Mouse (Mus musculus): Measurements from ENCODE around the gene Hsd17b7. TPM values are rescaled to one million over a fixed set of nuclear protein-coding genes. Genes with fewer than 3 reads are reported as not detected.

The Hsd17b7 gene
- polyA plus RNA-seq, 1 experiment from 2014 or later: 33.3 TPM

GRCm38 (mm10) chr1:169948280-169948679 is 20.8 kb downstream of the Hsd17b7 start:
- WGBS: 71% methylated on average over 7 of the region's 7 CpGs
- Histone ChIP-seq H3K36me3 (ENCODE audit: control insufficient read depth, insufficient read depth, low read length) (peaks cover 13% of the 10 kb centered on the region), H3K9ac (ENCODE audit: low read depth, low read length) (no peak overlapping the region), H3K27me3 (replicated peaks; ENCODE audit: control insufficient read depth, insufficient read depth, low read length) (no peaks in the 10 kb centered on the region), H3K27ac (ENCODE audit: low read depth, low read length) (no peak overlapping the region), H3K4me1 (ENCODE audit: control insufficient read depth, insufficient read depth, low read depth, low read length) (no peaks in the 10 kb centered on the region), H3K4me3 (ENCODE audit: low read length) (no peak overlapping the region), H3K4me2 (ENCODE audit: low read length) (no peak overlapping the region), H3K9me3 (ENCODE audit: control insufficient read depth, low read length) (peaks cover 5% of the 10 kb centered on the region)
- no peak for ATAC-seq

GRCm38 (mm10) chr1:169947654-169948053 is 21.4 kb downstream of the Hsd17b7 start:
- peaks cover 9% of the 10 kb centered on the region for H3K36me3 ChIP-seq (ENCODE audit: control insufficient read depth, insufficient read depth, low read length)
- no peak overlapping the region for H3K27ac ChIP-seq (ENCODE audit: low read depth, low read length)
- H3K4me3 ChIP-seq (ENCODE audit: low read length): no peak overlapping the region
- no peak overlapping the region for H3K9ac ChIP-seq (ENCODE audit: low read depth, low read length)
- H3K4me2 ChIP-seq (ENCODE audit: low read length): no peak overlapping the region
- ATAC-seq: no peak
- H3K4me1 ChIP-seq (ENCODE audit: control insufficient read depth, insufficient read depth, low read depth, low read length): no peaks in the 10 kb centered on the region
- no peaks in the 10 kb centered on the region for H3K27me3 ChIP-seq (replicated peaks; ENCODE audit: control insufficient read depth, insufficient read depth, low read length)
- H3K9me3 ChIP-seq (ENCODE audit: control insufficient read depth, low read length): peaks cover 5% of the 10 kb centered on the region
- 86% methylated on average over 6 of the region's 6 CpGs for WGBS

GRCm38 (mm10) chr1:169946004-169946403 is 23.0 kb downstream of the Hsd17b7 start:
- 71% methylated on average over 3 of the region's 3 CpGs for WGBS
- H3K4me1 ChIP-seq (ENCODE audit: control insufficient read depth, insufficient read depth, low read depth, low read length): no peaks in the 10 kb centered on the region
- no peak for ATAC-seq
- H3K27me3 ChIP-seq (replicated peaks; ENCODE audit: control insufficient read depth, insufficient read depth, low read length): no peaks in the 10 kb centered on the region
- H3K36me3 ChIP-seq (ENCODE audit: control insufficient read depth, insufficient read depth, low read length): 0 out of 2 replicates have a peak, but pooled peaks cover 3% of the 10 kb centered on the region
- H3K4me3 ChIP-seq (ENCODE audit: low read length): no peak overlapping the region
- no peak overlapping the region for H3K9ac ChIP-seq (ENCODE audit: low read depth, low read length)
- peaks cover 5% of the 10 kb centered on the region for H3K9me3 ChIP-seq (ENCODE audit: control insufficient read depth, low read length)
- no peak overlapping the region for H3K27ac ChIP-seq (ENCODE audit: low read depth, low read length)
- H3K4me2 ChIP-seq (ENCODE audit: low read length): no peak overlapping the region

GRCm38 (mm10) chr1:169939345-169939744 is 29.7 kb downstream of the Hsd17b7 start:
- Histone ChIP-seq H3K4me2 (ENCODE audit: low read length) (no peak overlapping the region), H3K9ac (ENCODE audit: low read depth, low read length) (no peak overlapping the region), H3K27ac (ENCODE audit: low read depth, low read length) (no peak overlapping the region), H3K4me3 (ENCODE audit: low read length) (no peak overlapping the region), H3K36me3 (ENCODE audit: control insufficient read depth, insufficient read depth, low read length) (no peaks in the 10 kb centered on the region), H3K9me3 (ENCODE audit: control insufficient read depth, low read length) (no peaks in the 10 kb centered on the region), H3K4me1 (ENCODE audit: control insufficient read depth, insufficient read depth, low read depth, low read length) (peaks cover 4% of the 10 kb centered on the region), H3K27me3 (replicated peaks; ENCODE audit: control insufficient read depth, insufficient read depth, low read length) (no peaks in the 10 kb centered on the region)
- no peak for ATAC-seq
- WGBS: 8% methylated on average over 2 of the region's 2 CpGs

GRCm38 (mm10) chr1:169934005-169934725 is 34.9 kb downstream of the Hsd17b7 start:
- H3K4me3 ChIP-seq (ENCODE audit: low read length): peak overlapping the region; percentile 33
- H3K27ac ChIP-seq (ENCODE audit: low read depth, low read length): peak overlapping the region; percentile 69
- peaks cover 9% of the 10 kb centered on the region for H3K4me1 ChIP-seq (ENCODE audit: control insufficient read depth, insufficient read depth, low read depth, low read length)
- peak overlapping the region; percentile 50 for H3K9ac ChIP-seq (ENCODE audit: low read depth, low read length)
- ATAC-seq: peak; percentile 88
- no peaks in the 10 kb centered on the region for H3K9me3 ChIP-seq (ENCODE audit: control insufficient read depth, low read length)
- no peaks in the 10 kb centered on the region for H3K27me3 ChIP-seq (replicated peaks; ENCODE audit: control insufficient read depth, insufficient read depth, low read length)
- peak overlapping the region; percentile 55 for H3K4me2 ChIP-seq (ENCODE audit: low read length)
- WGBS: 19% methylated on average over 16 of the region's 16 CpGs
- no peaks in the 10 kb centered on the region for H3K36me3 ChIP-seq (ENCODE audit: control insufficient read depth, insufficient read depth, low read length)

- Histone ChIP-seq H3K9me3 (ENCODE audit: control insufficient read depth, low read length) (no peaks in the 10 kb centered on the region), H3K4me1 (ENCODE audit: control insufficient read depth, insufficient read depth, low read depth, low read length) (peaks cover 9% of the 10 kb centered on the region), H3K36me3 (ENCODE audit: control insufficient read depth, insufficient read depth, low read length) (no peaks in the 10 kb centered on the region), H3K9ac (ENCODE audit: low read depth, low read length) (no peak overlapping the region), H3K27me3 (replicated peaks; ENCODE audit: control insufficient read depth, insufficient read depth, low read length) (no peaks in the 10 kb centered on the region), H3K4me3 (ENCODE audit: low read length) (no peak overlapping the region), H3K4me2 (ENCODE audit: low read length) (peak overlapping the region; percentile 21), H3K27ac (ENCODE audit: low read depth, low read length) (no peak overlapping the region)
- WGBS: 57% methylated on average over 7 of the region's 7 CpGs
- no peak for ATAC-seq
Measured at GRCm38 (mm10) chr1:169932122-169932746, 36.8 kb downstream of the Hsd17b7 start.

- Histone ChIP-seq H3K4me3 (ENCODE audit: low read length) (no peak overlapping the region), H3K9ac (ENCODE audit: low read depth, low read length) (no peak overlapping the region), H3K4me1 (ENCODE audit: control insufficient read depth, insufficient read depth, low read depth, low read length) (peaks cover 9% of the 10 kb centered on the region), H3K4me2 (ENCODE audit: low read length) (peak overlapping the region; percentile 21), H3K36me3 (ENCODE audit: control insufficient read depth, insufficient read depth, low read length) (no peaks in the 10 kb centered on the region), H3K9me3 (ENCODE audit: control insufficient read depth, low read length) (no peaks in the 10 kb centered on the region), H3K27me3 (replicated peaks; ENCODE audit: control insufficient read depth, insufficient read depth, low read length) (no peaks in the 10 kb centered on the region), H3K27ac (ENCODE audit: low read depth, low read length) (peak overlapping the region; percentile 34; the same call in 1 of the 2 replicates)
- 79% methylated on average over 7 of the region's 7 CpGs for WGBS
- ATAC-seq: no peak
Measured at GRCm38 (mm10) chr1:169931698-169932097, 37.3 kb downstream of the Hsd17b7 start.

GRCm38 (mm10) chr1:169928454-169928971 is 40.5 kb downstream of the Hsd17b7 start, which contains the start of gene Ccdc190:
Ccdc190 (plus strand) TSS chr1:169928648.
- H3K4me1 ChIP-seq (ENCODE audit: control insufficient read depth, insufficient read depth, low read depth, low read length): peaks cover under 1% of the 10 kb centered on the region
- H3K4me2 ChIP-seq (ENCODE audit: low read length): peak within 1 kb of the TSS; percentile 37
- WGBS: 14% methylated on average over 12 of the region's 12 CpGs
- no peaks in the 10 kb centered on the region for H3K36me3 ChIP-seq (ENCODE audit: control insufficient read depth, insufficient read depth, low read length)
- no peaks in the 10 kb centered on the region for H3K27me3 ChIP-seq (replicated peaks; ENCODE audit: control insufficient read depth, insufficient read depth, low read length)
- H3K27ac ChIP-seq (ENCODE audit: low read depth, low read length): peak within 1 kb of the TSS; percentile 60
- peak; percentile 92 for ATAC-seq
- H3K9ac ChIP-seq (ENCODE audit: low read depth, low read length): 0 out of 2 replicates have a peak within 1 kb of the TSS, but pooled peaks have one; percentile 10
- H3K9me3 ChIP-seq (ENCODE audit: control insufficient read depth, low read length): no peaks in the 10 kb centered on the region
- peak within 1 kb of the TSS; percentile 2; the same call in 1 of the 2 replicates for H3K4me3 ChIP-seq (ENCODE audit: low read length)

GRCm38 (mm10) chr1:169927753-169928369 is 41.2 kb downstream of the Hsd17b7 start:
- peak overlapping the region; percentile 4; the same call in 1 of the 2 replicates for H3K4me2 ChIP-seq (ENCODE audit: low read length)
- ATAC-seq: peak; percentile 62

More at GRCm38 (mm10) chr1:169927753-169928369, 41.2 kb downstream of the Hsd17b7 start:
- no peaks in the 10 kb centered on the region for H3K27me3 ChIP-seq (replicated peaks; ENCODE audit: control insufficient read depth, insufficient read depth, low read length)
- no peaks in the 10 kb centered on the region; the same call in 1 of the 2 replicates for H3K4me1 ChIP-seq (ENCODE audit: control insufficient read depth, insufficient read depth, low read depth, low read length)
- H3K9ac ChIP-seq (ENCODE audit: low read depth, low read length): no peak overlapping the region
- WGBS: 39% methylated on average over 8 of the region's 8 CpGs
- no peak overlapping the region for H3K4me3 ChIP-seq (ENCODE audit: low read length)
- H3K36me3 ChIP-seq (ENCODE audit: control insufficient read depth, insufficient read depth, low read length): no peaks in the 10 kb centered on the region
- no peaks in the 10 kb centered on the region for H3K9me3 ChIP-seq (ENCODE audit: control insufficient read depth, low read length)
- peak overlapping the region; percentile 55 for H3K27ac ChIP-seq (ENCODE audit: low read depth, low read length)

All from hindbrain, embryonic 16.5 days (tissue).